Mouse (Mus musculus): ENCODE data around the gene Lsp1.

DNA sequence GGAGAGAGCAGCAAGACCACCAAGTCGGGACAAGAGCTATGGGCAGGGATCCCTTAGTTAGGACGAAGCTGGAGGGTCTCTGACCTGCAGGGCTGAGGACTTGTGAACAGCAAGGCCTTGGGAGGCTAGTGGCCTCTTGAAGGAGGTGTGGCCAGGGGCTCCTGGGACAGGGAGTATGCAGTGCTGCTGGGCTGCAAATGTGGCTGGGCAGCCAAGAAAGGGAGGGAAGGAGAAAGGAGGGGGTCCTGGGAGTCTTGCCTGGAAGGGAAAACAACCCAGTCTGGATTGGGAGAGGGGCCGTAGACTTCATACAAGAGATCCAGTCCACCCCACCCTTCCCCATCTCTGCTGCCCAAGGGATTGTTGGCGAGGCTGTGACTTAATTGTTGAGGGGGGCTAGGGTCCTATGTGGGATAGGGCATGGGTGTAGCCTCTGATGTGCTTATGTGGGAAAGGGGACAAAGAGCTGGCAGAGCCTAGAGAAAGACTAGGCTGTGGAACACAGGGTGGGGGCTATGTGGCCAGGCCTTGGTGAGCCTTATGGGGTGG, 71.4 kb downstream of the Lsp1 start:
- TF ChIP-seq POLR2A (IDR thresholded peaks at IDR 0.05; ENCODE audit: low read depth, low read length), result no peak
- TF ChIP-seq CTCF (IDR thresholded peaks at IDR 0.05; ENCODE audit: extremely low read depth, insufficient read length, insufficient replicate concordance, low read depth, low read length), result no peak

Measured in small intestine, adult 2 months (tissue).